Mouse (Mus musculus) cerebellum, adult 9-10 months (tissue): ENCODE data around the gene Gcnt2.

Experiments
- DNase-seq: peaks from one replicate; pipeline ENCODE4 v3.0.0; 2022

Gene Gcnt2

GRCm38 (mm10) chr13:41002001-41002400 lies 142.4 kb downstream of the Gcnt2 start:
- DNase-seq = no peak

GRCm38 (mm10) chr13:41006244-41006643 lies 146.7 kb downstream of the Gcnt2 start:
- no peak for DNase-seq

GRCm38 (mm10) chr13:41008271-41008670 lies 148.7 kb downstream of the Gcnt2 start:
- DNase-seq = no peak

- no peak for DNase-seq
These were observed 149.4 kb downstream of the Gcnt2 start for GRCm38 (mm10) chr13:41008946-41009345.
